Mouse (Mus musculus): ENCODE data around the gene Cyp2f2.

Gene Cyp2f2

DNA sequence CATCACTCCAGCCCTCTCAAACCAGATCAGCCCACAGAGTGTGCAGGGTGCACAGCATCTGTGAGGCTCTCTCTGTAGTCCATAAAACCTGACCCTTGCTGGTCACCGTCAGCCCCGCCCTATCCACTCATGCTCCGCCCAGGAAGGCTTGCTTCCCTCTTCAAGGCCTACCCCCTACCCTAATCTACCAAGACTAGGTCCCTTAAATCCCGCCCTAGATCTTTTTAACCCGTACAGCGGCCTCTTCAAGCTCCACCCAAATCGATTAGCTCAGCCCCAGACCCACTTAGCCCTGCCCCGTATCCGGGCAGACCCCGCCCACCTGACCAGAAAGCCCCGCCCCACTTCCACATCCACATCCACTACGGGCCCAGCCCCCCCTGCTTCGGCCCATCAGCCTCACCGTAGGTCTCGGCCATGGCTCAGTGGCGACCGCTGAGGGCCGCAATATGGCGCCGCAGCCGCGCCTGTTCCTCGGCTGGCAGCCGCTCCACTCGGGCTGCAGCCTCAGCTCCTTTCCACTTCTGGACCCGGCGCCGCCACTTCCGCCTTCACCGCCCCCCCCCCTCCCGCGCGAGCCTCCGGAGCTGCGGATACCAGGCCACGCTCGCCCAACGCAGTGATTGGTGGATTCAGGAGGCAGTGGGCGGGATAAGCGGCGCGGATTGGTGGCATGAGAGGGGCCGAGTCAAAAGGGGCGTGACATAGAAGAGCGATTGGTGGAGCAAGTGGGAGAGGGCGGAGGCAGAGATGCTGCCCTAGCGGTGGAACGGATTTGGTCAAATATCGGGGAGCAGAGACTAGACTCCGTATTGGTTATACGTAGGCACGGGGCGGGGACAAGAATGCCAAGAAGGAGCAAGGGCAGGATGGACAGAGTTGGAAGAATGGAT lies 58.9 kb downstream of the Cyp2f2 start, which contains the start of gene Rab4b:
Rab4b (minus strand) TSS at position 573 of the 893 bp plus-strand sequence.
- peak; percentile 99 for DNase-seq (ENCODE audit: low spot score in 2 of 2)

DNA sequence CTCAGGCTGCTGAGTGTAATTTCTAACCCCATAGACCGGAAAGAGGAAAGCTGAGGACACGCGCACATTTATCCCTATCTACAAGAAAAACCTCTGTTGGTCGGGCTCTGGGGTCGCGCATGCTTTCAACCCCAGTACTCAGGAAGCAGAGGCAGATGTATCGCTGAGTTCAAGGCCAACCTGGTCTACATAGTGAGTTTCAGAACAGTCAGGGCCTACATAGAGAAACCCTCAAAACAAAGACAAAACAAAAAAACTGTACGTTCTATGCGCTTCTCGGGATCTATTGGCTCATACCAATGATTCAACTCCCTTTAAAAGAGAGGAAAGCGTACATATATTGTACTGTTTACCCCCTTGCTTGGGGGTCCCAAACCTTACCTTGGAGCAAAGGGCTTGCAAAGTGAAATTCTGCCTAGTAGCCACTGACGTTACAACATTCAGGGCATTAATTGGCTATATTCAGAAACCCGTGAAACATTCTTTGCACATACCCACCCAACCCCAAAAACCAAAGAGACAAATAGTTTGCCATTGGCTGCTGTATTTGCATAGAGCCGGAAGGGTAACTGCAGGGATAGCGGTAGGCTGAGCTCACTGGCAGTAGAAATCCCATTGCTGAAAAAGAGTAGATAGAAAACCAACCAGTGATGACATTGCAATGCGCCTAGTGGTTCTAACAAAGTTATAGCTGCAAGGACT lies 59.7 kb downstream of the Cyp2f2 start:
- DNase-seq (ENCODE audit: low spot score in 2 of 2): no peak

DNA sequence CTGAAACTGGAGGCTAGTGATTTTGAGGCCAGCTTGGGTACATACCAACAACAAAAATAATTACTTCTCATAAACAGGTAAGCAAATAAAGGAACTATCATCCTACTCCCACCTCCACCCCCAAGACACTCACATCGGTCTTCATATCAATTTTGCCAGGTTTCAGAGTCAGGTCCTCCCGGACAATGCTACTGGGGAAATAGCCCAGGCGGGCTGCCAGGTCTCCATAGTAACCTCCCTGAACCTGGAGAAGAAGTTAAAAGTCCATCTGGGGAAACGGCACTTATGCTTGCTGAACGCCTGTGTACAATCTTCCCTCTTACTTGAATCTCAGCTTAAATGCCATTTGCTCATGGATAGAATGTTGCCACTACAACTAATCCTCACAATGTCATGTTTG lies 60.3 kb downstream of the Cyp2f2 start:
- no peak for DNase-seq (ENCODE audit: low spot score in 2 of 2)

DNA sequence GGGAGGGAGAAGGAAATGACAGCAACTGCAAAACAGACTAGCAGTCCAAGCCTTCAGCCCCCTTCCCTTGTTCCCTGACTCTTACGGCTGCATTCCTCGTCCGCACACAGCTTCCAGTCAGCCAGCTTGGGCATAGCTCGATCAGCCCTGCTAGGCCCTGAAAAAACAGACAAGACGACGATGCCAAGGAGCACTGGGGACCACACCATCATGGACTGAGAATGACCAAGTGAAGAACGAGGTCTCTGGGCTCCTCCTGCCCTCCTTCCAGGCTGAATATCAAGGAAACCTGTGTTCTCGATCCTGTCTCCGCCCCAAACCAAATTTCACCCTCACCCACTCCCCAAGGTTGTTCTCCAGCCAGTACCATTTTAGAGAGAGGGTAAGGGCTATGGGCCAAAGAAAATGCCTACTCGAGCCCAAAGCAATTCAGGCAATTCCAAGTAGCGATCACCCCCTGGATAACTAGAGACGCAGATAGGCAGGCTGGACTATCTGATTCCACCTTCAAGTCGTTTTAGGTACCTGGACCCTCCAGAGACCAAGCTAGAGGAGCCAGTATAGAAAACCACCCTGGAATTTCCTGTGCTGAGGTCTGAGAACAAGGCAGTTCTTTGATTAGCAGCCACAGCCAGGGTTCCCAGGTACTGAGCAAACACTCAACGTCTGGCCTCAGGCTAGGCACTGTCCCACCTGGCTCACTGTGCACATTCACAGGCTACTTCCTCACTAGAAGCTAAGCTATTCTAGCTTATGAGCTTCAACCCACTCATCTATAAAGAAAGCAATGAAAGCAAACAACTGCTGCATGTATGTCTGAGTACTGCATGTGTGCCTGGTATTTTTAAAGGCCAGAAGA lies 61.4 kb downstream of the Cyp2f2 start, which contains the start of the genes Gm21983 and Mia:
Gm21983 (minus strand) TSS at position 250 of the 859 bp plus-strand sequence.
Mia (minus strand) TSS at position 321 of the 859 bp plus-strand sequence.
- no peak for DNase-seq (ENCODE audit: low spot score in 2 of 2)

- DNase-seq (ENCODE audit: low spot score in 2 of 2): no peak
These were observed 62.8 kb downstream of the Cyp2f2 start for GRCm38 (mm10) chr7:27182498-27182897.
